ENCODE assay signal across 11 mouse cellular contexts in genomic region chr7:80377471-80377870, GRCm38 (mm10). TPM values are rescaled to one million over a fixed set of nuclear protein-coding genes. Genes with fewer than 3 reads are reported as not detected.
A peak's percentile ranks its signal among the peaks of the same experiment; 100 is the strongest.
DNase-seq lines count a peak whose midpoint lies in the region; ATAC-seq and TF ChIP-seq lines count a peak whose summit lies in the region.
"Had no signal": no experiment of that assay in that cellular context is flagged by ENCODE, and none has a peak within 500 bp of the region (broad histone marks: within the 10 kb centered on the region; RNA-seq: fewer than 3 reads in every experiment).

No protein-coding gene starts in this region.

- H3K27ac ChIP-seq in forebrain, embryonic 11.5 days (ENCODE audit: low read depth, low read length): no peak overlapping the region
- no peak overlapping the region for H3K27ac ChIP-seq in forebrain, embryonic 13.5 days
- H3K27ac ChIP-seq in midbrain, embryonic 11.5 days (ENCODE audit: low read depth, low read length): no peak overlapping the region
- H3K27ac ChIP-seq in midbrain, embryonic 13.5 days: no peak overlapping the region
- no peak overlapping the region for H3K27ac ChIP-seq in embryonic facial prominence, embryonic 14.5 days (replicated peaks; ENCODE audit: low read depth, low read length)
- no peak overlapping the region for H3K27ac ChIP-seq in liver, adult 2 months (replicated peaks; ENCODE audit: insufficient read depth, low read depth, low read length)
- H3K27ac ChIP-seq: heart, embryonic 15.5 days had no signal

- no peak for TF ChIP-seq POLR2A in liver, adult 2 months (IDR thresholded peaks at IDR 0.05; ENCODE audit: extremely low read depth, insufficient read depth, low read length)

- H3K4me1 ChIP-seq in forebrain, embryonic 11.5 days (replicated peaks; ENCODE audit: control insufficient read depth, insufficient read depth, low read length): no peaks in the 10 kb centered on the region
- H3K4me1 ChIP-seq in forebrain, embryonic 13.5 days: no peaks in the 10 kb centered on the region
- H3K4me1 ChIP-seq in midbrain, embryonic 11.5 days (ENCODE audit: control insufficient read depth, insufficient read depth, low read length): no peaks in the 10 kb centered on the region
- peaks cover 13% of the 10 kb centered on the region for H3K4me1 ChIP-seq in midbrain, embryonic 13.5 days (replicated peaks)
- no peaks in the 10 kb centered on the region for H3K4me1 ChIP-seq in embryonic facial prominence, embryonic 14.5 days (ENCODE audit: control insufficient read depth, insufficient read depth, low read length)
- H3K4me1 ChIP-seq in liver, adult 2 months (ENCODE audit: control insufficient read depth, insufficient read depth, low read length): no peaks in the 10 kb centered on the region

- H3K79me2 ChIP-seq in liver, adult 2 months (ENCODE audit: control insufficient read depth, insufficient read depth, low read length): no peaks in the 10 kb centered on the region

- H3K27me3 ChIP-seq in forebrain, embryonic 11.5 days (ENCODE audit: control insufficient read depth, insufficient read depth, low read length): no peaks in the 10 kb centered on the region
- no peaks in the 10 kb centered on the region for H3K27me3 ChIP-seq in forebrain, embryonic 13.5 days
- no peaks in the 10 kb centered on the region for H3K27me3 ChIP-seq in midbrain, embryonic 11.5 days (ENCODE audit: control insufficient read depth, insufficient read depth, low read length)
- peaks cover 18% of the 10 kb centered on the region for H3K27me3 ChIP-seq in midbrain, embryonic 13.5 days
- H3K27me3 ChIP-seq in embryonic facial prominence, embryonic 14.5 days (replicated peaks; ENCODE audit: control insufficient read depth, insufficient read depth, low read length): no peaks in the 10 kb centered on the region
- no peaks in the 10 kb centered on the region for H3K27me3 ChIP-seq in liver, adult 2 months (ENCODE audit: control insufficient read depth, insufficient read depth, low read length)
- H3K27me3 ChIP-seq: megakaryocyte, embryonic 14.5 days; Patski had no signal

- ATAC-seq in forebrain, embryonic 11.5 days (replicated peaks; ENCODE audit: low FRiP score): no peak
- ATAC-seq in forebrain, embryonic 13.5 days: no peak
- ATAC-seq in midbrain, embryonic 11.5 days (ENCODE audit: low FRiP score): no peak
- ATAC-seq in midbrain, embryonic 13.5 days: no peak
- no peak for ATAC-seq in embryonic facial prominence, embryonic 14.5 days (ENCODE audit: low read depth)
- ATAC-seq: Patski had no signal

- TF ChIP-seq CTCF in liver, adult 2 months (IDR thresholded peaks at IDR 0.05; ENCODE audit: low read depth, low read length): peak; percentile 78

- no peak overlapping the region for H3K4me2 ChIP-seq in forebrain, embryonic 11.5 days (ENCODE audit: low read depth, low read length, severe bottlenecking)
- H3K4me2 ChIP-seq in forebrain, embryonic 13.5 days: no peak overlapping the region
- no peak overlapping the region for H3K4me2 ChIP-seq in midbrain, embryonic 11.5 days
- H3K4me2 ChIP-seq in midbrain, embryonic 13.5 days (replicated peaks): no peak overlapping the region
- no peak overlapping the region for H3K4me2 ChIP-seq in embryonic facial prominence, embryonic 14.5 days (ENCODE audit: low read depth, low read length)
- H3K4me2 ChIP-seq: heart, embryonic 15.5 days had no signal

- WGBS in forebrain, embryonic 11.5 days: 37% methylated on average over 6 of the region's 6 CpGs
- WGBS in forebrain, embryonic 13.5 days: 39% methylated on average over 6 of the region's 6 CpGs
- WGBS in midbrain, embryonic 11.5 days: 33% methylated on average over 6 of the region's 6 CpGs
- WGBS in midbrain, embryonic 13.5 days: 38% methylated on average over 6 of the region's 6 CpGs
- WGBS in embryonic facial prominence, embryonic 14.5 days: 33% methylated on average over 6 of the region's 6 CpGs
- WGBS in liver, adult 2 months: 30% methylated on average over 6 of the region's 6 CpGs

- H3K9ac ChIP-seq in forebrain, embryonic 11.5 days (ENCODE audit: low read length): no peak overlapping the region
- H3K9ac ChIP-seq in forebrain, embryonic 13.5 days: no peak overlapping the region
- no peak overlapping the region for H3K9ac ChIP-seq in midbrain, embryonic 11.5 days (ENCODE audit: low read length)
- no peak overlapping the region for H3K9ac ChIP-seq in midbrain, embryonic 13.5 days (replicated peaks)
- no peak overlapping the region for H3K9ac ChIP-seq in embryonic facial prominence, embryonic 14.5 days (ENCODE audit: low read depth, low read length)
- no peak overlapping the region for H3K9ac ChIP-seq in liver, adult 2 months (ENCODE audit: low read depth, low read length)
- H3K9ac ChIP-seq: heart, embryonic 15.5 days had no signal

- DNase-seq in forebrain, embryonic 11.5 days (ENCODE audit: low spot score): peak; percentile 79
- peak; percentile 97 for DNase-seq in midbrain, embryonic 11.5 days (ENCODE audit: low spot score, missing footprints)
- peak; percentile 64 to 67 for DNase-seq in adrenal gland, postnatal 36 days
- peak; percentile 17 for DNase-seq in embryonic facial prominence, embryonic 14.5 days (ENCODE audit: low spot score)
- peak; percentile 36 for DNase-seq in liver, adult 2 months (ENCODE audit: extremely low read depth, low read depth, low spot score)
- peak; percentile 53 for DNase-seq in spleen, adult 12 weeks (ENCODE audit: low spot score)

- no peaks in the 10 kb centered on the region for H3K9me3 ChIP-seq in forebrain, embryonic 11.5 days (ENCODE audit: control insufficient read depth, low read length)
- H3K9me3 ChIP-seq in forebrain, embryonic 13.5 days (replicated peaks): no peaks in the 10 kb centered on the region
- no peaks in the 10 kb centered on the region for H3K9me3 ChIP-seq in midbrain, embryonic 11.5 days (ENCODE audit: control insufficient read depth, low read length)
- H3K9me3 ChIP-seq in midbrain, embryonic 13.5 days: no peaks in the 10 kb centered on the region
- H3K9me3 ChIP-seq in embryonic facial prominence, embryonic 14.5 days (ENCODE audit: control insufficient read depth, low read length): no peaks in the 10 kb centered on the region
- H3K9me3 ChIP-seq: heart, embryonic 15.5 days; megakaryocyte, embryonic 14.5 days had no signal

- no peak overlapping the region for H3K4me3 ChIP-seq in forebrain, embryonic 11.5 days (ENCODE audit: low read depth, low read length)
- H3K4me3 ChIP-seq in forebrain, embryonic 13.5 days: no peak overlapping the region
- H3K4me3 ChIP-seq in midbrain, embryonic 11.5 days (ENCODE audit: low read depth, low read length): no peak overlapping the region
- no peak overlapping the region for H3K4me3 ChIP-seq in midbrain, embryonic 13.5 days (replicated peaks)
- H3K4me3 ChIP-seq in embryonic facial prominence, embryonic 14.5 days (ENCODE audit: low read depth, low read length): no peak overlapping the region
- no peak overlapping the region for H3K4me3 ChIP-seq in liver, adult 2 months (ENCODE audit: insufficient read depth, low read depth, low read length)
- H3K4me3 ChIP-seq: heart, embryonic 15.5 days; megakaryocyte, embryonic 14.5 days had no signal

- H3K36me3 ChIP-seq in forebrain, embryonic 11.5 days (ENCODE audit: control insufficient read depth, insufficient read depth, low read length): no peaks in the 10 kb centered on the region
- no peaks in the 10 kb centered on the region for H3K36me3 ChIP-seq in forebrain, embryonic 13.5 days (ENCODE audit: poor library complexity, severe bottlenecking)
- H3K36me3 ChIP-seq in midbrain, embryonic 11.5 days (ENCODE audit: control insufficient read depth, insufficient read depth, low read length): no peaks in the 10 kb centered on the region
- no peaks in the 10 kb centered on the region for H3K36me3 ChIP-seq in midbrain, embryonic 13.5 days
- 0 out of 2 replicates have a peak, but pooled peaks cover 22% of the 10 kb centered on the region for H3K36me3 ChIP-seq in embryonic facial prominence, embryonic 14.5 days (ENCODE audit: control insufficient read depth, insufficient read depth, low read length)
- H3K36me3 ChIP-seq in liver, adult 2 months (ENCODE audit: control insufficient read depth, insufficient read depth, low read length): peaks cover 2% of the 10 kb centered on the region; the same call in 1 of the 2 replicates

RNA-seq across cellular contexts. Expression of gene Man2a2, which starts 6.3 kb away (rescaled TPM):
- 16.1 and 18.8 TPM in 2 replicates for polyA plus RNA-seq in forebrain, embryonic 11.5 days (2014; fragmentation: Nextera tagmentation; extraction: Ambion mirVana)
- polyA plus RNA-seq in forebrain, embryonic 13.5 days (2015; fragmentation: Nextera tagmentation; extraction: Ambion mirVana): 15.5 and 16.8 TPM in 2 replicates
- 5.8 and 6.9 TPM in 2 replicates for polyA plus RNA-seq in midbrain, embryonic 11.5 days (2014; fragmentation: Nextera tagmentation; extraction: Ambion mirVana)
- polyA plus RNA-seq in midbrain, embryonic 13.5 days (2015; fragmentation: Nextera tagmentation; extraction: Ambion mirVana): 19.4 and 21.3 TPM in 2 replicates
- total RNA-seq in adrenal gland, postnatal 36 days (2021): 10 to 100 TPM; 81.4 to 94.8 TPM
- polyA plus RNA-seq in embryonic facial prominence, embryonic 14.5 days (2014; fragmentation: Nextera tagmentation; extraction: Ambion mirVana): 15.7 and 19.3 TPM in 2 replicates
- total RNA-seq in liver, adult 2 months (2014; rRNA removed): 9.3 and 13.2 TPM in 2 replicates
- polyA plus RNA-seq in liver, adult 2 months (2012; rRNA removed): 26.5 and 45.6 TPM in 2 replicates

RNA-seq across cellular contexts. Expression of gene Fes, which starts 10.3 kb away (rescaled TPM):
- 7.7 and 8.3 TPM in 2 replicates for polyA plus RNA-seq in forebrain, embryonic 11.5 days (2014; fragmentation: Nextera tagmentation; extraction: Ambion mirVana)
- 4.0 and 4.1 TPM in 2 replicates for polyA plus RNA-seq in forebrain, embryonic 13.5 days (2015; fragmentation: Nextera tagmentation; extraction: Ambion mirVana)
- polyA plus RNA-seq in midbrain, embryonic 11.5 days (2014; fragmentation: Nextera tagmentation; extraction: Ambion mirVana): 7.3 and 7.6 TPM in 2 replicates
- 3.0 and 5.0 TPM in 2 replicates for polyA plus RNA-seq in midbrain, embryonic 13.5 days (2015; fragmentation: Nextera tagmentation; extraction: Ambion mirVana)
- total RNA-seq in adrenal gland, postnatal 36 days (2021): 10 to 100 TPM in 1 of 2 experiments, 1 to 10 TPM in 1; 7.5 to 11.4 TPM
- polyA plus RNA-seq in embryonic facial prominence, embryonic 14.5 days (2014; fragmentation: Nextera tagmentation; extraction: Ambion mirVana): 14.6 and 15.7 TPM in 2 replicates
- total RNA-seq in liver, adult 2 months (2014; rRNA removed): 4.6 and 9.9 TPM in 2 replicates
- 5.8 and 9.6 TPM in 2 replicates for polyA plus RNA-seq in liver, adult 2 months (2012; rRNA removed)

RNA-seq across cellular contexts. Expression of gene Furin, which starts 27.8 kb away (rescaled TPM):
- polyA plus RNA-seq in forebrain, embryonic 11.5 days (2014; fragmentation: Nextera tagmentation; extraction: Ambion mirVana): 6.0 and 6.2 TPM in 2 replicates
- 3.0 and 3.4 TPM in 2 replicates for polyA plus RNA-seq in forebrain, embryonic 13.5 days (2015; fragmentation: Nextera tagmentation; extraction: Ambion mirVana)
- polyA plus RNA-seq in midbrain, embryonic 11.5 days (2014; fragmentation: Nextera tagmentation; extraction: Ambion mirVana): 2.7 TPM in 2 replicates
- polyA plus RNA-seq in midbrain, embryonic 13.5 days (2015; fragmentation: Nextera tagmentation; extraction: Ambion mirVana): 3.2 and 3.6 TPM in 2 replicates
- total RNA-seq in adrenal gland, postnatal 36 days (2021): 100 to 1,000 TPM; 155 to 170 TPM
- polyA plus RNA-seq in embryonic facial prominence, embryonic 14.5 days (2014; fragmentation: Nextera tagmentation; extraction: Ambion mirVana): 17.2 and 18.4 TPM in 2 replicates
- 26.5 and 42.6 TPM in 2 replicates for total RNA-seq in liver, adult 2 months (2014; rRNA removed)
- 152 and 163 TPM in 2 replicates for polyA plus RNA-seq in liver, adult 2 months (2012; rRNA removed)

RNA-seq across cellular contexts. Expression of gene Hddc3, which starts 34.6 kb away (rescaled TPM):
- 23.8 and 31.0 TPM in 2 replicates for polyA plus RNA-seq in forebrain, embryonic 11.5 days (2014; fragmentation: Nextera tagmentation; extraction: Ambion mirVana)
- polyA plus RNA-seq in forebrain, embryonic 13.5 days (2015; fragmentation: Nextera tagmentation; extraction: Ambion mirVana): 22.3 and 23.9 TPM in 2 replicates
- polyA plus RNA-seq in midbrain, embryonic 11.5 days (2014; fragmentation: Nextera tagmentation; extraction: Ambion mirVana): 25.6 and 26.9 TPM in 2 replicates
- 22.6 and 26.4 TPM in 2 replicates for polyA plus RNA-seq in midbrain, embryonic 13.5 days (2015; fragmentation: Nextera tagmentation; extraction: Ambion mirVana)
- total RNA-seq in adrenal gland, postnatal 36 days (2021): 10 to 100 TPM; 30.0 to 40.7 TPM
- 19.6 and 22.8 TPM in 2 replicates for polyA plus RNA-seq in embryonic facial prominence, embryonic 14.5 days (2014; fragmentation: Nextera tagmentation; extraction: Ambion mirVana)
- 6.9 and 8.7 TPM in 2 replicates for total RNA-seq in liver, adult 2 months (2014; rRNA removed)
- 28.3 and 58.2 TPM in 2 replicates for polyA plus RNA-seq in liver, adult 2 months (2012; rRNA removed)

RNA-seq across cellular contexts. Expression of gene Unc45a, which starts 36.7 kb away (rescaled TPM):
- polyA plus RNA-seq in forebrain, embryonic 11.5 days (2014; fragmentation: Nextera tagmentation; extraction: Ambion mirVana): 31.1 and 36.1 TPM in 2 replicates
- 40.8 and 46.2 TPM in 2 replicates for polyA plus RNA-seq in forebrain, embryonic 13.5 days (2015; fragmentation: Nextera tagmentation; extraction: Ambion mirVana)
- 28.8 and 30.4 TPM in 2 replicates for polyA plus RNA-seq in midbrain, embryonic 11.5 days (2014; fragmentation: Nextera tagmentation; extraction: Ambion mirVana)
- 52.5 and 58.6 TPM in 2 replicates for polyA plus RNA-seq in midbrain, embryonic 13.5 days (2015; fragmentation: Nextera tagmentation; extraction: Ambion mirVana)
- 10 to 100 TPM; 55.0 to 74.8 TPM for total RNA-seq in adrenal gland, postnatal 36 days (2021)
- polyA plus RNA-seq in embryonic facial prominence, embryonic 14.5 days (2014; fragmentation: Nextera tagmentation; extraction: Ambion mirVana): 34.1 and 39.7 TPM in 2 replicates
- total RNA-seq in liver, adult 2 months (2014; rRNA removed): 8.6 and 8.9 TPM in 2 replicates
- 19.1 and 21.5 TPM in 2 replicates for polyA plus RNA-seq in liver, adult 2 months (2012; rRNA removed)

Comparison
In these comparisons a context has a peak if more than half of its experiments do, and no peak if none do; other contexts are left out.
1. DNase-seq: peak in every context shown above with its lines; median percentile 97 in midbrain, embryonic 11.5 days; 79 in forebrain, embryonic 11.5 days; 66 in adrenal gland, postnatal 36 days; 53 in spleen, adult 12 weeks; 36 in liver, adult 2 months; 17 in embryonic facial prominence, embryonic 14.5 days.